Mouse (Mus musculus): Measurements from ENCODE around the gene Slc17a6.

- TF ChIP-seq CTCF (IDR thresholded peaks at IDR 0.05; ENCODE audit: low read depth, low read length) (no peak), POLR2A (IDR thresholded peaks at IDR 0.05; ENCODE audit: insufficient read depth, low read length) (no peak), EP300 (IDR thresholded peaks at IDR 0.05; ENCODE audit: insufficient read depth, low read depth, low read length) (no peak)
Measured at GRCm38 (mm10) chr7:51629206-51629605, 7.4 kb downstream of the Slc17a6 start.
